Mouse (Mus musculus) embryonic fibroblast, embryonic 13.5 days (primary cell): ENCODE measurements at regions not wholly inside any gene's neighbourhood (a gene's known extent, or its start where the extent isn't known, plus 50 kb on each side); places are given as distances from the start of the nearest gene placed in this dataset.

Experiments
- CTCF ChIP-seq: IDR thresholded peaks from 2 replicates; pipeline ENCODE4 v1.5.1; 2011; ENCODE audit warnings: mild to moderate bottlenecking, control low read depth, low read length, moderate library complexity, borderline replicate concordance; ENCODE audit not compliant: insufficient read depth
- POLR2A ChIP-seq: IDR thresholded peaks from 2 replicates; pipeline ENCODE4 v1.6.1; 2011; ENCODE audit warnings: low read depth, mild to moderate bottlenecking, control low read depth, low read length, moderate library complexity

DNA sequence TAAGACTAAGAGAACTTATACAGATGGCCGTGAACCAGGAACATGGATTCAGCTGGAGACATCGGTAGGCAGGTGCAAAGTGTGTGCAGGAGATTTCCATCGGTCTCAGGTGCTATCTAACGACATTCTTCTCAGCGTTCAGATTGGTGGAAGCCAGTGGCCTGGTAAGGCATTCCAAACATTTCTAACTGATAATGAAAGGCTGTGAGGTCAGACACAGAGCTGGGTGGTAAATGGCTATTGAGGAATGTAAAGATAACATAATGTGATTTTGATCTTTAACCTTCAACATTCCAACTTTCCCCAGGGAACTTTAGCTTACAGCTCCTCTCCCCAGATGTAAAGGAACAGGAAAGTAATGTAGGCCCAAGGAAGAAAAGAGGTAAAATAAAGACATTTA, 151.2 kb upstream of the Xylt1 start:
- TF ChIP-seq CTCF (no peak), POLR2A (no peak)
